Mouse (Mus musculus) limb, embryonic 14.5 days (tissue): ENCODE measurements at regions not wholly inside any gene's neighbourhood (a gene's known extent, or its start where the extent isn't known, plus 50 kb on each side); places are given as distances from the start of the nearest gene placed in this dataset.

Experiments used
- ATAC-seq: fragments of 200-750 bp; cut with Nextera tagmentation; 2 replicates; pipeline ENCODE4 v1.8.0; 2017; ENCODE audit warnings: low read depth, moderate number of reproducible peaks, moderate TSS enrichment; ENCODE audit not compliant: low FRiP score
- DNase-seq: peaks from one replicate; pipeline ENCODE4 v3.0.0-alpha.2; 2015; ENCODE audit warnings: low spot score
- H3K27ac ChIP-seq: fragments of 300-500 bp; sonication (generic); replicated peaks from 2 replicates; pipeline ENCODE4 v1.5.1; 2014; ENCODE audit warnings: low read depth, mild to moderate bottlenecking, low read length, moderate library complexity, mixed read lengths
- H3K27me3 ChIP-seq: fragments of 300-500 bp; sonication (generic); 2 replicates; pipeline ENCODE4 v1.6.1; 2014; ENCODE audit warnings: low read length, mixed read lengths; ENCODE audit not compliant: control insufficient read depth, insufficient read depth
- H3K36me3 ChIP-seq: fragments of 300-500 bp; sonication (generic); 2 replicates; pipeline ENCODE4 v1.6.1; 2014; ENCODE audit warnings: mild to moderate bottlenecking, low read length, moderate library complexity, mixed read lengths; ENCODE audit not compliant: control insufficient read depth, insufficient read depth
- H3K4me1 ChIP-seq: fragments of 300-500 bp; sonication (generic); 2 replicates; pipeline ENCODE4 v1.6.1; 2014; ENCODE audit warnings: antibody characterized with exemption, low read length, mixed read lengths; ENCODE audit not compliant: control insufficient read depth, insufficient read depth
- H3K4me2 ChIP-seq: fragments of 300-500 bp; sonication (generic); replicated peaks from 2 replicates; pipeline ENCODE4 v1.6.1; 2014; ENCODE audit warnings: low read depth, mild to moderate bottlenecking, low read length, moderate library complexity; ENCODE audit not compliant: severe bottlenecking
- H3K4me3 ChIP-seq: fragments of 300-500 bp; sonication (generic); replicated peaks from 2 replicates; pipeline ENCODE4 v1.5.1; 2014; ENCODE audit warnings: low read length
- H3K9ac ChIP-seq: fragments of 300-500 bp; sonication (generic); 2 replicates; pipeline ENCODE4 v1.6.1; 2014; ENCODE audit warnings: mild to moderate bottlenecking, low read depth, low read length, moderate library complexity; ENCODE audit not compliant: severe bottlenecking
- H3K9me3 ChIP-seq: fragments of 300-500 bp; sonication (generic); 2 replicates; pipeline ENCODE4 v1.6.1; 2016; ENCODE audit warnings: low read length; ENCODE audit not compliant: control insufficient read depth
- POLR2A ChIP-seq: fragments of 200-500 bp; IDR thresholded peaks from 2 replicates; pipeline ENCODE4 v1.8.0; 2012; ENCODE audit warnings: inconsistent platforms, mild to moderate bottlenecking, moderate library complexity, borderline replicate concordance; ENCODE audit not compliant: insufficient read depth, insufficient read length; ENCODE audit errors: extremely low read depth
- WGBS: fragments of 180-500 bp; shearing (Covaris S2); extraction: QIAGEN DNeasy Blood & Tissue Kit; methylation state at CpG from one replicate; pipeline ENCODE4 v1.1.7; 2014; 5-methylcytosine and 5-hydroxymethylcytosine counted together

DNA sequence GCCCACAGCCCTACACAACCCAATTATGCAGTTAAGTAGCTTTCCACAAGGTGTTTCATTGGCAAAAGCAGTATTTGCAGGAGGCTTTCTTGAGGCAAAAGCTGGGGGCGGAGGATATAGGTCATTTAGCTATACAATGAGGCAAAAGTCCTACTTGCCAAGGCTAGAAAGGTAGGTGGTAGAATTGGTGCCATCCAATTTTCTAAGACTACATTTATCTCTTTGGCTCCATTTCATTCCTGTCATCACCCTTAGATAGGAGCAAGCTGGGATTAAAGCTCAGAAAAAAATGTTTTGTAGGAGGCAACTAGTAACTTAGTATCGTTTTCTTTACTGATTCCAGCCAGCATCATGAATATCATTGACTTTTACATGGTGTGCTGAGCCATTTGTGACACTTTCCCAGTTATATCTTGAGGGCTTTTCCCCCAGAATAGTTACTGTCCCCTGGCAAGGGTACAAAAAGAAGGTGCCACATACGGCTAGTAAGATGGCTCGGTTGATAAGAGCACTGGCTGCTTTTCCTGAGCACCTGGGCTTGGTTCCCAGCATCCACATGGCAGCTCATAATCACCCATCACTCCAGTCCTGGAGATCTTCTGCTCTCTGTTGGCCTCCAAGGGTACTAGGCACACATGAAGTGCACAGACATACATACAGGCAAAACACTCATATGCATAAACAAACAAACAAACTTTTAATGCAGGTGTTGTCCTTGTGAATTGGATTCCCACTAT lies 300.6 kb downstream of the Emp1 start:
- DNase-seq (no peak), ATAC-seq (no peak)
- WGBS = 81% methylated on average over 4 of the region's 4 CpGs
- Histone ChIP-seq H3K9me3 (no peaks in the 10 kb centered on the region), H3K9ac (no peak overlapping the region), H3K4me2 (no peak overlapping the region), H3K4me1 (no peaks in the 10 kb centered on the region), H3K27me3 (no peaks in the 10 kb centered on the region), H3K4me3 (no peak overlapping the region), H3K27ac (no peak overlapping the region), H3K36me3 (no peaks in the 10 kb centered on the region)
- TF ChIP-seq POLR2A = no peak
